Mouse (Mus musculus) heart, embryonic 16.5 days (tissue): Measurements from ENCODE around the gene Rpa2. TPM values are rescaled to one million over a fixed set of nuclear protein-coding genes. Genes with fewer than 3 reads are reported as not detected.
"Not testable (repeated sequence)": the region's sequence is repeated elsewhere in the genome, so short reads cannot be mapped to it uniquely, and the experiment has no call there.

Experiments
- ATAC-seq: fragments of 200-750 bp; cut with Nextera tagmentation; replicated peaks from 2 replicates; pipeline ENCODE4 v1.8.0; 2017; ENCODE audit warnings: moderate number of reproducible peaks; ENCODE audit not compliant: insufficient read depth, low FRiP score; ENCODE audit errors: extremely low read depth
- H3K27ac ChIP-seq: fragments of 300-500 bp; sonication (generic); 2 replicates; pipeline ENCODE4 v1.5.1; 2014; ENCODE audit warnings: mild to moderate bottlenecking, low read length, control low read depth, moderate library complexity
- H3K27me3 ChIP-seq: fragments of 300-500 bp; sonication (generic); 2 replicates; pipeline ENCODE4 v1.6.1; 2014; ENCODE audit warnings: low read length, mixed read lengths; ENCODE audit not compliant: control insufficient read depth, insufficient read depth
- H3K36me3 ChIP-seq: fragments of 300-500 bp; sonication (generic); 2 replicates; pipeline ENCODE4 v1.6.1; 2014; ENCODE audit not compliant: control insufficient read depth, insufficient read depth
- H3K4me1 ChIP-seq: fragments of 300-500 bp; sonication (generic); 2 replicates; pipeline ENCODE4 v1.6.1; 2014; ENCODE audit warnings: low read length, mixed read lengths; ENCODE audit not compliant: control insufficient read depth, insufficient read depth
- H3K4me2 ChIP-seq: fragments of 300-500 bp; sonication (generic); 2 replicates; pipeline ENCODE4 v1.6.1; 2014; ENCODE audit warnings: low read depth, mild to moderate bottlenecking, control low read depth, low read length
- H3K4me3 ChIP-seq: fragments of 300-500 bp; sonication (generic); 2 replicates; pipeline ENCODE4 v1.5.1; 2014; ENCODE audit warnings: mild to moderate bottlenecking, control low read depth, low read length
- H3K9ac ChIP-seq: fragments of 300-500 bp; sonication (generic); 2 replicates; pipeline ENCODE4 v1.6.1; 2014; ENCODE audit warnings: low read length, control low read depth
- H3K9me3 ChIP-seq: fragments of 300-500 bp; sonication (generic); replicated peaks from 2 replicates; pipeline ENCODE4 v1.6.1; 2016; ENCODE audit warnings: low read length; ENCODE audit not compliant: control insufficient read depth
- WGBS: fragments of 180-500 bp; shearing (Covaris S2); extraction: QIAGEN DNeasy Blood & Tissue Kit; methylation state at CpG from one replicate; pipeline ENCODE4 v1.1.7; 2014; 5-methylcytosine and 5-hydroxymethylcytosine counted together
- polyA plus RNA-seq: library from polyadenylated mRNA; unstranded; fragments of >200 nt; fragmentation: Nextera tagmentation; extraction: Ambion mirVana; gene quantifications from 2 replicates; pipeline ENCODE4 v1.2.1, GENCODE M21; 2015

Rpa2 gene
- polyA plus RNA-seq, 1 experiment from 2014 or later = 72.8 TPM

GRCm38 (mm10) chr4:132756974-132757373 lies 11.2 kb upstream of the Rpa2 start, which contains the start of gene Smpdl3b:
Gene Smpdl3b (minus strand): TSS chr4:132757252.
- Histone ChIP-seq H3K27ac (no peak within 1 kb of the TSS), H3K4me3 (peak within 1 kb of the TSS; percentile 64), H3K4me1 (peaks cover 7% of the 10 kb centered on the region), H3K36me3 (no peaks in the 10 kb centered on the region), H3K9ac (peak within 1 kb of the TSS; percentile 70), H3K27me3 (no peaks in the 10 kb centered on the region; the same call in 1 of the 2 replicates), H3K4me2 (peak within 1 kb of the TSS; percentile 98), H3K9me3 (no peaks in the 10 kb centered on the region)
- under 1% methylated on average over 22 of the region's 22 CpGs for WGBS
- ATAC-seq = peak; percentile 85

- no peak overlapping the region for H3K9ac ChIP-seq
- H3K9me3 ChIP-seq = no peaks in the 10 kb centered on the region
- WGBS = 70% methylated on average over 7 of the region's 7 CpGs
- H3K36me3 ChIP-seq = no peaks in the 10 kb centered on the region
- peaks cover 7% of the 10 kb centered on the region for H3K4me1 ChIP-seq
- no peak overlapping the region for H3K27ac ChIP-seq
- ATAC-seq = no peak
- no peak overlapping the region for H3K4me3 ChIP-seq
- H3K4me2 ChIP-seq = peak overlapping the region; percentile 98; the same call in 1 of the 2 replicates
- H3K27me3 ChIP-seq = no peaks in the 10 kb centered on the region; the same call in 1 of the 2 replicates
Observed at GRCm38 (mm10) chr4:132757633-132758351, 10.3 kb upstream of the Rpa2 start.

- 38% methylated on average over 3 of the region's 3 CpGs for WGBS
- Histone ChIP-seq H3K9ac (no peak overlapping the region), H3K9me3 (no peaks in the 10 kb centered on the region), H3K4me3 (no peak overlapping the region), H3K27me3 (no peaks in the 10 kb centered on the region; the same call in 1 of the 2 replicates), H3K36me3 (no peaks in the 10 kb centered on the region), H3K4me2 (no peak overlapping the region), H3K27ac (no peak overlapping the region), H3K4me1 (peaks cover 7% of the 10 kb centered on the region)
- ATAC-seq = no peak
Observed at GRCm38 (mm10) chr4:132760296-132760695, 7.8 kb upstream of the Rpa2 start.

GRCm38 (mm10) chr4:132762602-132763001 lies 5.5 kb upstream of the Rpa2 start:
- no peaks in the 10 kb centered on the region; the same call in 1 of the 2 replicates for H3K27me3 ChIP-seq
- 69% methylated on average over 6 of the region's 6 CpGs for WGBS
- no peaks in the 10 kb centered on the region for H3K36me3 ChIP-seq
- H3K9ac ChIP-seq = no peak overlapping the region
- no peak overlapping the region for H3K4me3 ChIP-seq
- no peak overlapping the region for H3K4me2 ChIP-seq
- no peaks in the 10 kb centered on the region for H3K4me1 ChIP-seq
- H3K27ac ChIP-seq = no peak overlapping the region
- H3K9me3 ChIP-seq = no peaks in the 10 kb centered on the region
- no peak for ATAC-seq

- not testable (repeated sequence) for H3K9ac ChIP-seq, H3K4me2 ChIP-seq, ATAC-seq, H3K4me3 ChIP-seq, H3K36me3 ChIP-seq, H3K27ac ChIP-seq, H3K4me1 ChIP-seq, H3K27me3 ChIP-seq, H3K9me3 ChIP-seq
- WGBS = 83% methylated on average over 3 of the region's 3 CpGs
Observed at GRCm38 (mm10) chr4:132763125-132763524, 5.0 kb upstream of the Rpa2 start.

GRCm38 (mm10) chr4:132771776-132772175 lies 3.6 kb downstream of the Rpa2 start:
- Histone ChIP-seq H3K4me3 (no peak overlapping the region), H3K4me1 (peaks cover 7% of the 10 kb centered on the region), H3K9ac (no peak overlapping the region), H3K36me3 (peaks cover 49% of the 10 kb centered on the region), H3K27ac (no peak overlapping the region), H3K4me2 (no peak overlapping the region), H3K9me3 (no peaks in the 10 kb centered on the region), H3K27me3 (no peaks in the 10 kb centered on the region)
- ATAC-seq = no peak
- 89% methylated on average over 9 of the region's 9 CpGs for WGBS

- Histone ChIP-seq H3K4me2 (no peak overlapping the region), H3K4me1 (no peaks in the 10 kb centered on the region), H3K9me3 (no peaks in the 10 kb centered on the region), H3K27ac (no peak overlapping the region), H3K4me3 (no peak overlapping the region), H3K36me3 (peaks cover 75% of the 10 kb centered on the region), H3K27me3 (no peaks in the 10 kb centered on the region), H3K9ac (no peak overlapping the region)
- 72% methylated on average over 3 of the region's 3 CpGs for whole genome bisulfite sequencing
- ATAC-seq = no peak
Observed at GRCm38 (mm10) chr4:132774905-132775304, 6.8 kb downstream of the Rpa2 start.

- Histone ChIP-seq H3K4me2 (no peak overlapping the region), H3K9me3 (no peaks in the 10 kb centered on the region), H3K27me3 (no peaks in the 10 kb centered on the region), H3K4me1 (no peaks in the 10 kb centered on the region), H3K4me3 (no peak overlapping the region), H3K27ac (no peak overlapping the region), H3K36me3 (peaks cover 65% of the 10 kb centered on the region), H3K9ac (no peak overlapping the region)
- no peak for ATAC-seq
- 79% methylated on average over 5 of the region's 5 CpGs for WGBS
Observed at GRCm38 (mm10) chr4:132776764-132777163, 8.6 kb downstream of the Rpa2 start.

- no peak for ATAC-seq
- WGBS = 89% methylated on average over 6 of the region's 6 CpGs
Observed at GRCm38 (mm10) chr4:132778562-132779201, 10.6 kb downstream of the Rpa2 start.

More at GRCm38 (mm10) chr4:132778562-132779201, 10.6 kb downstream of the Rpa2 start:
- no peaks in the 10 kb centered on the region for H3K9me3 ChIP-seq
- H3K27me3 ChIP-seq = no peaks in the 10 kb centered on the region
- H3K4me1 ChIP-seq = no peaks in the 10 kb centered on the region
- H3K4me3 ChIP-seq = no peak overlapping the region
- H3K27ac ChIP-seq = no peak overlapping the region
- no peak overlapping the region for H3K4me2 ChIP-seq
- H3K9ac ChIP-seq = no peak overlapping the region
- H3K36me3 ChIP-seq = peaks cover 49% of the 10 kb centered on the region
